Mouse (Mus musculus): ENCODE results near the gene Ccdc65.

Gene Ccdc65

GRCm38 (mm10) chr15:98695726-98696125, 12.3 kb upstream of the Ccdc65 start:
- no peak for DNase-seq

GRCm38 (mm10) chr15:98696216-98696615, 11.8 kb upstream of the Ccdc65 start:
- no peak for DNase-seq

GRCm38 (mm10) chr15:98699190-98700105, 8.6 kb upstream of the Ccdc65 start:
- DNase-seq, result peak; percentile 96

- no peak for DNase-seq
These were observed 3.7 kb upstream of the Ccdc65 start for GRCm38 (mm10) chr15:98704312-98704711.

GRCm38 (mm10) chr15:98710442-98710841, 2.4 kb downstream of the Ccdc65 start:
- DNase-seq, result peak; percentile 86

- no peak for DNase-seq
These were observed 6.2 kb downstream of the Ccdc65 start for GRCm38 (mm10) chr15:98714230-98714652.

- no peak for DNase-seq
These were observed 9.3 kb downstream of the Ccdc65 start for GRCm38 (mm10) chr15:98717301-98717700.

GRCm38 (mm10) chr15:98722191-98722590, 14.2 kb downstream of the Ccdc65 start:
- no peak for DNase-seq

- DNase-seq, result no peak
These were observed 14.8 kb downstream of the Ccdc65 start for GRCm38 (mm10) chr15:98722854-98723253.

GRCm38 (mm10) chr15:98724441-98724840, 16.4 kb downstream of the Ccdc65 start:
- no peak for DNase-seq

GRCm38 (mm10) chr15:98726079-98726478, 18.1 kb downstream of the Ccdc65 start:
- DNase-seq, result no peak

- DNase-seq, result no peak
These were observed 18.7 kb downstream of the Ccdc65 start for GRCm38 (mm10) chr15:98726746-98727145.

- DNase-seq, result peak; percentile 30
These were observed 19.7 kb downstream of the Ccdc65 start, which contains the start of gene Fkbp11 for GRCm38 (mm10) chr15:98727443-98728321. Gene Fkbp11, minus strand, starts transcription at chr15:98728198.

- DNase-seq, result no peak
These were observed 20.4 kb downstream of the Ccdc65 start for GRCm38 (mm10) chr15:98728366-98728765.

GRCm38 (mm10) chr15:98729791-98730545, 22.0 kb downstream of the Ccdc65 start:
- no peak for DNase-seq

GRCm38 (mm10) chr15:98730790-98731189, 22.8 kb downstream of the Ccdc65 start:
- DNase-seq, result no peak

GRCm38 (mm10) chr15:98732006-98732531, 24.1 kb downstream of the Ccdc65 start:
- DNase-seq, result no peak

- no peak for DNase-seq
These were observed 25.4 kb downstream of the Ccdc65 start for GRCm38 (mm10) chr15:98733370-98733769.

- no peak for DNase-seq
These were observed 26.1 kb downstream of the Ccdc65 start for GRCm38 (mm10) chr15:98733976-98734566.

GRCm38 (mm10) chr15:98736521-98736920, 28.5 kb downstream of the Ccdc65 start:
- DNase-seq, result no peak

GRCm38 (mm10) chr15:98737881-98738280, 29.9 kb downstream of the Ccdc65 start:
- DNase-seq, result peak; percentile 62

GRCm38 (mm10) chr15:98738796-98739195, 30.8 kb downstream of the Ccdc65 start:
- no peak for DNase-seq
